Mouse (Mus musculus): ENCODE measurements at regions not wholly inside any gene's neighbourhood (a gene's known extent, or its start where the extent isn't known, plus 50 kb on each side); places are given as distances from the start of the nearest gene placed in this dataset.

DNA sequence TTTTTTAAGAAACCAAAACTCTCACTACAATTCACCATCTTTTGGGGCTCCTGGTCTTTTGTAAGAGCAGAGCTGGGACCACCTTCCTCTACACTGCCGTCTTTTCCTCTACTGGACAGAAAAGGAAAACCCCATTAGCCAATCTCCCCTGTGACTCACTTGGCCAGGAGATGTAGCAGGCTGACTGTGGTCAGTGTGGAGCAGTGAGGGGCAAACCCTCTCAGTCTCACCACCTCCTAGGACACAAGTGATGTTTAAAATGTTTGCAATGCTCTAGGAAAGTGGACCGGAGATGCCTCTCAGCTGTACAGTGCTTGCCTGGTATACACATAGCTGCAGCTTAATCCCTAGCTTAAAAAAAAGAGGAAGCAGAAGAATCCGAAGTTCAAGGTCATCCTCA is 63.0 kb upstream of the Daam1 start:
- H3K27me3 ChIP-seq, result 0 out of 2 replicates have a peak, but pooled peaks cover 3% of the 10 kb centered on the region
- H3K4me1 ChIP-seq, result 0 out of 2 replicates have a peak, but pooled peaks cover 7% of the 10 kb centered on the region
- no peaks in the 10 kb centered on the region for H3K36me3 ChIP-seq
- ATAC-seq (ENCODE audit: insufficient number of reproducible peaks, low FRiP score, low TSS enrichment, low read depth), result no peak
- no peak overlapping the region for H3K4me3 ChIP-seq (replicated peaks)
- H3K27ac ChIP-seq (replicated peaks), result no peak overlapping the region
- 38% methylated on average over 3 of the region's 3 CpGs for WGBS
- no peak overlapping the region for H3K4me2 ChIP-seq (replicated peaks)
- H3K9me3 ChIP-seq (replicated peaks), result no peaks in the 10 kb centered on the region
- H3K9ac ChIP-seq, result no peak overlapping the region

DNA sequence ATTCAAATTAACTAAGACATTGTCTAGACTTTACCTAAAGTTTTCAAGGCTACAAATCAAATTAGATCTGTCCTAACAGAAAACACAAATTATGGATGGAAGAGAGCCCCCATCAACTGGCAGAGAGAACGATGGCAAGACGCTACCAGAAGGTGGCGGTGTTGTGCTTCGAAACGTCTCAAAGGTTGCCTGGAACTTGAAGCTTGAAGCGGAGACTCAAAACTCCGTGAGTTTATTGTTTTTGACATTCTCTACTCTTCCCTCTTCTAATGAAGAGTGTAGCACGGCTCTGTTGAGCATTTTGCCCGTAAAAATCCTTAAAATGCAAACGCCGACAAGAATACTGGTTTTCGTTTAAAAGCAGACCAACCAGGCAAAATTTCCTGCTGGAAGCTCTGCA is 62.4 kb upstream of the Daam1 start:
- H3K9me3 ChIP-seq (replicated peaks), result no peaks in the 10 kb centered on the region
- H3K36me3 ChIP-seq, result no peaks in the 10 kb centered on the region
- WGBS, result 3% methylated on average over 12 of the region's 12 CpGs
- 0 out of 2 replicates have a peak, but pooled peaks cover 7% of the 10 kb centered on the region for H3K4me1 ChIP-seq
- H3K27me3 ChIP-seq, result 0 out of 2 replicates have a peak, but pooled peaks cover 3% of the 10 kb centered on the region
- peak overlapping the region; percentile 36 for H3K4me3 ChIP-seq (replicated peaks)
- 0 out of 2 replicates have a peak overlapping the region, but pooled peaks have one; percentile 31 for H3K9ac ChIP-seq
- H3K4me2 ChIP-seq (replicated peaks), result peak overlapping the region; percentile 56
- 0 out of 2 replicates have a peak overlapping the region, but pooled peaks have one; percentile 17 for H3K27ac ChIP-seq (replicated peaks)
- no peak for ATAC-seq (ENCODE audit: insufficient number of reproducible peaks, low FRiP score, low TSS enrichment, low read depth)

DNA sequence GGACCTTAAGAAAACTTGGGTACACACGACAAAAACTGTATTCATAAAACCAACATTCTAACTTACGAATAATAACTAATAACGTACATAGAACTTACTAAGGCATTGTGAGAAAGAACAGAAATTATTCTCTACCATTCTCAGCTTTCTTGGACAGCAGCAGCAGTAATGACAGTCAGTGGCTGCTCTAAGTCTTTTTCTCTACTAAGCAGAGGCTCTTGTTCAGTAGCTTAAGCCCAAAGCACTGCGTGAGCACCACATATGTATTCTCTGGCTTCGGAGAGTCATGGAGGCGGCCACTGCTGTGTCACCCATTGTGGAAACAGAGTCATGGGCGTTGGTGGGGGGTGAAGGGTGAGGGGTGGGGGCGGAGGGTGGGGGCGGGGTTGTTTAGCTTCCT is 62.0 kb upstream of the Daam1 start:
- 0 out of 2 replicates have a peak overlapping the region, but pooled peaks have one; percentile 17 for H3K27ac ChIP-seq (replicated peaks)
- no peaks in the 10 kb centered on the region for H3K36me3 ChIP-seq
- ATAC-seq (ENCODE audit: insufficient number of reproducible peaks, low FRiP score, low TSS enrichment, low read depth), result no peak
- no peaks in the 10 kb centered on the region for H3K9me3 ChIP-seq (replicated peaks)
- 30% methylated on average over 9 of the region's 9 CpGs for WGBS
- H3K9ac ChIP-seq, result 0 out of 2 replicates have a peak overlapping the region, but pooled peaks have one; percentile 31
- H3K4me2 ChIP-seq (replicated peaks), result peak overlapping the region; percentile 56
- 0 out of 2 replicates have a peak, but pooled peaks cover 7% of the 10 kb centered on the region for H3K4me1 ChIP-seq
- 0 out of 2 replicates have a peak, but pooled peaks cover 3% of the 10 kb centered on the region for H3K27me3 ChIP-seq
- H3K4me3 ChIP-seq (replicated peaks), result peak overlapping the region; percentile 36

DNA sequence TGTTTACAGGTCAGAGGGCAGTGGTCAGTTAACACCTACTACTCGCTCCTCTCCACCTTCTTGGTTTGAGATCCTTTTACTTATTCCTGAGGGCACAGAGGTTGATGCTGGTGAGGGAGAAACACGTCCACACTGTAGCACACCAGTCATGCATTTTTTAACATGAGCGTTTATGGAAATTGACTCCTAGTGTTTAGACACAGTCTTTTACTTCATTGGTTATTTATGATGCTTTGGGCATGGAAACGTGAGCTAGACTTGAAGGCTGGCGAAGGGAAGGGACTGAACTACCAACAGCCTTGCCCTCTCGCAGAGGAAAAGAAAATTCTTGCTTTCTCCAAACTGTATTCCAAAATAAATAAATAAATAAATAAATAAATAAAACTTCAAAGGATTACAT is 61.6 kb upstream of the Daam1 start:
- Histone ChIP-seq H3K27me3 (0 out of 2 replicates have a peak, but pooled peaks cover 3% of the 10 kb centered on the region), H3K36me3 (no peaks in the 10 kb centered on the region), H3K4me2 (replicated peaks) (no peak overlapping the region), H3K4me3 (replicated peaks) (no peak overlapping the region), H3K27ac (replicated peaks) (no peak overlapping the region), H3K4me1 (0 out of 2 replicates have a peak, but pooled peaks cover 7% of the 10 kb centered on the region), H3K9ac (no peak overlapping the region), H3K9me3 (replicated peaks) (no peaks in the 10 kb centered on the region)
- no peak for ATAC-seq (ENCODE audit: insufficient number of reproducible peaks, low FRiP score, low TSS enrichment, low read depth)
- 60% methylated on average over 6 of the region's 6 CpGs for WGBS

DNA sequence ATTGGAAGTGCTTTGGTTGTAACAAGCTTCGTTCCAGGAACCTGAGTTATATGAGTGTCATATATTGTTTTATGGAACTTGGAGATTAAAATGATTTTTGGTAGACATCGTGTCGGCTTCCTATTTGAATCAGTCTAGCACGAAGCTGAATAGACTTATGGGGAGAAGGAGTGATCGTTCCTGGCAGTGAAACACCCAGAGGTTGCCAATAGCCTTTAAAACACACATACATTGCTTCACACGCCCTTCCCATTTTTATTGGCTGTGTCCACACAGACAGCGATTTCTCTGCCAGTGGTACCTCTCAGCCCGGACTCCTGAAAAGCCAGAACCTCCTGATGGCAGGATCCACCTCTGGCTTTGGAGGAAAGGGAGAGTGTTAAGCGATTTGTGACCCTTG is 57.0 kb upstream of the Daam1 start:
- no peaks in the 10 kb centered on the region for H3K9me3 ChIP-seq (replicated peaks)
- H3K4me2 ChIP-seq (replicated peaks), result no peak overlapping the region
- H3K36me3 ChIP-seq, result no peaks in the 10 kb centered on the region
- no peak overlapping the region for H3K4me3 ChIP-seq (replicated peaks)
- peaks cover 4% of the 10 kb centered on the region; the same call in 1 of the 2 replicates for H3K4me1 ChIP-seq
- H3K27me3 ChIP-seq, result no peaks in the 10 kb centered on the region
- H3K27ac ChIP-seq (replicated peaks), result no peak overlapping the region
- no peak for ATAC-seq (ENCODE audit: insufficient number of reproducible peaks, low FRiP score, low TSS enrichment, low read depth)
- H3K9ac ChIP-seq, result no peak overlapping the region
- WGBS, result 67% methylated on average over 9 of the region's 9 CpGs

DNA sequence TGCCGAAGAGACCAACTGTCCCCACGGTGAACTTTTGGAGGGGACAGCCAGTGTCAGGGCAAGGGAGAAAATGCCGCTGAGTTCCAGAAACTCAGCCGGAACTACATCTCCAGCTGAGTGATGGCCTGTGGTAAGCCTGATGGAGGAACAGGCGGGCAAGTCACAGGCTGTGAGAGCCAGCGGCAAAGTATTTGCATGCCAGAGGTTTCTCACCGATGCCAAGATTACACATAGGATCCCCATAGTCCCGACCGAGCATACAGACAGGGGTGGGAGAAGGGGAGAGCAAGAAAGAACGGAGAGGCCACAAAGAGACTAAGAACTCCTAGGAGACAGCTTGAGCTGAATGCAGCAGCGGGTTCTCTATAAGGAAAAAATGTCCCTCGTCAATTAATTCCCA is 55.8 kb upstream of the Daam1 start:
- 75% methylated on average over 12 of the region's 12 CpGs for WGBS

DNA sequence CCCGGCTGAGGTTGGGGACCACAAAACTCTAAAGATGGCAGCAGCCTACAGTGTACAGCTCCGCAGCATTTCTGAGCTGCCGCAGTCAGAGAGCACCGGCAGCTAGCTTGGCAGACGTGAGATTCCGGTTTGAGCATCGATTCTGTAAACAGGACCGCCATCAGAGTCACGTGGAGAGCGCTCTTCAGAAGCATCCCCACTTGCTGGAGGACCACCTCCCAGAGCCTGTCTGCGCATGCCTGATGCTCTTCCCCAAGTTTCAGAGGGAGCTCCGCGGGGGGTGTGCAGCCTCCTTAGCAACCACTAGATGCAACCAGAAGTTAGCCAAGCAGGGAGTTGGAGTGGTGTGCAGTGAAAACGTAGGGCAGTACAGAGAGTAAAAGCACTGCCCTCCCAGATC is 52.7 kb upstream of the Daam1 start:
- H3K4me3 ChIP-seq (replicated peaks), result peak overlapping the region; percentile 17
- H3K4me2 ChIP-seq (replicated peaks), result peak overlapping the region; percentile 38
- no peaks in the 10 kb centered on the region for H3K27me3 ChIP-seq
- no peak overlapping the region for H3K27ac ChIP-seq (replicated peaks)
- WGBS, result 30% methylated on average over 14 of the region's 14 CpGs
- ATAC-seq (ENCODE audit: insufficient number of reproducible peaks, low FRiP score, low TSS enrichment, low read depth), result no peak
- H3K4me1 ChIP-seq, result no peaks in the 10 kb centered on the region; the same call in 1 of the 2 replicates
- no peaks in the 10 kb centered on the region for H3K9me3 ChIP-seq (replicated peaks)
- H3K36me3 ChIP-seq, result no peaks in the 10 kb centered on the region
- H3K9ac ChIP-seq, result no peak overlapping the region

More for the DNA sequence above, 55.8 kb upstream of the Daam1 start:
- H3K27ac ChIP-seq (replicated peaks), result no peak overlapping the region
- H3K36me3 ChIP-seq, result no peaks in the 10 kb centered on the region
- H3K9me3 ChIP-seq (replicated peaks), result no peaks in the 10 kb centered on the region
- no peak overlapping the region for H3K4me2 ChIP-seq (replicated peaks)
- H3K27me3 ChIP-seq, result no peaks in the 10 kb centered on the region
- H3K4me1 ChIP-seq, result no peaks in the 10 kb centered on the region; the same call in 1 of the 2 replicates
- no peak overlapping the region for H3K4me3 ChIP-seq (replicated peaks)
- no peak overlapping the region for H3K9ac ChIP-seq
- no peak for ATAC-seq (ENCODE audit: insufficient number of reproducible peaks, low FRiP score, low TSS enrichment, low read depth)

DNA sequence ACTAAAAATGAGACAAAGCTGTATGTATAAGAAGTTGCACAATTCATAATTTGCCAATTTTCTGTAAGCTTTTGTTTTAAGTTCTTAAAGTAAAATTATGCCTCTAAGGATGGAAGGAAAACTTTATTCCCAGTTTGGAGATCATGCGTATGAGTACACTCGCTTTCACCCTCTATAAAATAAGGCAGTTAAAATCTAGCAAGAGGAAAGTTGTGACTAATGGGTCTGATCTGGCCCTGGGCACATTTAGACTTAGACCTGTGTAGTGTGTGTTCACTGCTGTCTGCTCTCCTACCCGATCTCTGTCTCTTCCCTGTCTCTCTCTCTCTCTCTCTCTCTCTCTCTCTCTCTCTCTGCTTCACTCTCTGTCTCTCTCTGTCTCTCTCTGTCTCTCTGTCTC is 51.9 kb upstream of the Daam1 start:
- H3K27me3 ChIP-seq, result no peaks in the 10 kb centered on the region
- ATAC-seq (ENCODE audit: insufficient number of reproducible peaks, low FRiP score, low TSS enrichment, low read depth), result no peak
- H3K27ac ChIP-seq (replicated peaks), result no peak overlapping the region
- no peaks in the 10 kb centered on the region; the same call in 1 of the 2 replicates for H3K4me1 ChIP-seq
- H3K36me3 ChIP-seq, result no peaks in the 10 kb centered on the region
- no peak overlapping the region for H3K4me3 ChIP-seq (replicated peaks)
- 79% methylated on average over 3 of the region's 3 CpGs for WGBS
- no peaks in the 10 kb centered on the region for H3K9me3 ChIP-seq (replicated peaks)
- no peak overlapping the region for H3K9ac ChIP-seq
- H3K4me2 ChIP-seq (replicated peaks), result no peak overlapping the region

DNA sequence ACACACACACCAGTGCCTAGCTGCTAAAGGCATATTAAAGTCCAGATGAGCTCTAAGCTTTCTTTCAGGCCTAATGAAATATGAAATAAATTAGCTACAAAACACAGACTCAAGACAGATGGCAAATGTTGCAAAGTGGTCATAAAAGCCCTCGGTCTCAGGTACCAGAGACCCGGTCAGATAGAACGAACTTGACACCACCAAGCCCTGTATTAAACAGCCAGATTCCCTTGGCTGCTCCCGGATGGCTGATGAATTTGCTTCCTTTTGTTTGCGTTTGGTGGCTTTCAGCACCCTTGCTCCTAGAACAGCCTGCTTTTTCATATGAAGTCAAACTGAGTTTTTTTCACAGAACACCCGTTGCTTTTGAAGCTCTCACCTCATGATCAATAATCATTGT is 51.5 kb upstream of the Daam1 start:
- no peak overlapping the region for H3K9ac ChIP-seq
- H3K9me3 ChIP-seq (replicated peaks), result no peaks in the 10 kb centered on the region
- no peak for ATAC-seq (ENCODE audit: insufficient number of reproducible peaks, low FRiP score, low TSS enrichment, low read depth)
- H3K4me1 ChIP-seq, result no peaks in the 10 kb centered on the region; the same call in 1 of the 2 replicates
- H3K27ac ChIP-seq (replicated peaks), result no peak overlapping the region
- no peaks in the 10 kb centered on the region for H3K27me3 ChIP-seq
- no peaks in the 10 kb centered on the region for H3K36me3 ChIP-seq
- no peak overlapping the region for H3K4me3 ChIP-seq (replicated peaks)
- no peak overlapping the region for H3K4me2 ChIP-seq (replicated peaks)
- WGBS, result 48% methylated on average over 6 of the region's 6 CpGs
